Mouse (Mus musculus): Measurements from ENCODE around the gene Usp49. TPM values are rescaled to one million over a fixed set of nuclear protein-coding genes. Genes with fewer than 3 reads are reported as not detected.
A peak's percentile ranks its signal among the peaks of the same experiment; 100 is the strongest.
"Not testable (repeated sequence)": the region's sequence is repeated elsewhere in the genome, so short reads cannot be mapped to it uniquely, and the experiment has no call there.

The Usp49 gene
- polyA plus RNA-seq, 1 experiment from 2014 or later: 3.3 TPM

GRCm38 (mm10) chr17:47611661-47611982 lies 18.9 kb upstream of the Usp49 start:
- 0% methylated on average over 13 of the region's 13 CpGs for WGBS
- H3K27ac ChIP-seq (replicated peaks): peak overlapping the region; percentile 43
- H3K9me3 ChIP-seq: no peaks in the 10 kb centered on the region
- H3K9ac ChIP-seq: peak overlapping the region; percentile 92
- peak overlapping the region; percentile 87 for H3K4me3 ChIP-seq
- no peak for ATAC-seq (ENCODE audit: extremely low read depth, insufficient number of reproducible peaks, low FRiP score, low TSS enrichment)
- peaks cover 65% of the 10 kb centered on the region for H3K36me3 ChIP-seq
- peaks cover 29% of the 10 kb centered on the region for H3K4me1 ChIP-seq
- peak overlapping the region; percentile 92 for H3K4me2 ChIP-seq
- H3K27me3 ChIP-seq (replicated peaks): no peaks in the 10 kb centered on the region

GRCm38 (mm10) chr17:47614018-47614417 lies 16.5 kb upstream of the Usp49 start:
- H3K4me2 ChIP-seq: no peak overlapping the region
- peaks cover 65% of the 10 kb centered on the region for H3K36me3 ChIP-seq
- H3K27ac ChIP-seq (replicated peaks): no peak overlapping the region
- no peaks in the 10 kb centered on the region for H3K27me3 ChIP-seq (replicated peaks)
- no peak for ATAC-seq (ENCODE audit: extremely low read depth, insufficient number of reproducible peaks, low FRiP score, low TSS enrichment)
- 89% methylated on average over 1 of the region's 1 CpGs for WGBS
- peaks cover 29% of the 10 kb centered on the region for H3K4me1 ChIP-seq
- H3K9me3 ChIP-seq: no peaks in the 10 kb centered on the region
- no peak overlapping the region for H3K9ac ChIP-seq
- no peak overlapping the region for H3K4me3 ChIP-seq

- H3K4me2 ChIP-seq: no peak overlapping the region
- peaks cover 81% of the 10 kb centered on the region for H3K36me3 ChIP-seq
- no peak overlapping the region for H3K27ac ChIP-seq (replicated peaks)
- peaks cover 16% of the 10 kb centered on the region for H3K4me1 ChIP-seq
- ATAC-seq (ENCODE audit: extremely low read depth, insufficient number of reproducible peaks, low FRiP score, low TSS enrichment): no peak
- WGBS: 92% methylated on average over 8 of the region's 8 CpGs
- H3K9ac ChIP-seq: no peak overlapping the region
- no peaks in the 10 kb centered on the region for H3K9me3 ChIP-seq
- H3K27me3 ChIP-seq (replicated peaks): no peaks in the 10 kb centered on the region
- no peak overlapping the region for H3K4me3 ChIP-seq
Measured at GRCm38 (mm10) chr17:47616119-47616518, 14.4 kb upstream of the Usp49 start.

GRCm38 (mm10) chr17:47616652-47617051 lies 13.8 kb upstream of the Usp49 start:
- no peak overlapping the region for H3K4me3 ChIP-seq
- H3K36me3 ChIP-seq: peaks cover 87% of the 10 kb centered on the region
- 90% methylated on average over 4 of the region's 4 CpGs for WGBS
- no peak overlapping the region for H3K9ac ChIP-seq
- peaks cover 16% of the 10 kb centered on the region for H3K4me1 ChIP-seq
- no peak overlapping the region for H3K4me2 ChIP-seq
- H3K27ac ChIP-seq (replicated peaks): no peak overlapping the region
- H3K9me3 ChIP-seq: no peaks in the 10 kb centered on the region
- ATAC-seq (ENCODE audit: extremely low read depth, insufficient number of reproducible peaks, low FRiP score, low TSS enrichment): no peak
- no peaks in the 10 kb centered on the region for H3K27me3 ChIP-seq (replicated peaks)

- H3K4me1 ChIP-seq: peaks cover 7% of the 10 kb centered on the region
- no peak overlapping the region for H3K4me2 ChIP-seq
- no peaks in the 10 kb centered on the region for H3K27me3 ChIP-seq (replicated peaks)
- ATAC-seq (ENCODE audit: extremely low read depth, insufficient number of reproducible peaks, low FRiP score, low TSS enrichment): no peak
- no peak overlapping the region for H3K9ac ChIP-seq
- no peaks in the 10 kb centered on the region for H3K9me3 ChIP-seq
- no peak overlapping the region for H3K4me3 ChIP-seq
- no peak overlapping the region for H3K27ac ChIP-seq (replicated peaks)
- 76% methylated on average over 9 of the region's 9 CpGs for WGBS
- peaks cover 96% of the 10 kb centered on the region for H3K36me3 ChIP-seq
Measured at GRCm38 (mm10) chr17:47617605-47618307, 12.7 kb upstream of the Usp49 start.

GRCm38 (mm10) chr17:47618556-47619311 lies 11.8 kb upstream of the Usp49 start:
- ATAC-seq (ENCODE audit: extremely low read depth, insufficient number of reproducible peaks, low FRiP score, low TSS enrichment): no peak
- Histone ChIP-seq H3K4me3 (no peak overlapping the region), H3K36me3 (peaks cover 96% of the 10 kb centered on the region), H3K27me3 (replicated peaks) (no peaks in the 10 kb centered on the region), H3K9me3 (no peaks in the 10 kb centered on the region), H3K9ac (no peak overlapping the region), H3K27ac (replicated peaks) (no peak overlapping the region), H3K4me2 (no peak overlapping the region), H3K4me1 (no peaks in the 10 kb centered on the region)
- 87% methylated on average over 13 of the region's 13 CpGs for WGBS

- no peaks in the 10 kb centered on the region for H3K9me3 ChIP-seq
- no peak overlapping the region for H3K4me2 ChIP-seq
- no peak for ATAC-seq (ENCODE audit: extremely low read depth, insufficient number of reproducible peaks, low FRiP score, low TSS enrichment)
- H3K4me1 ChIP-seq: peaks cover 4% of the 10 kb centered on the region
- no peak overlapping the region for H3K4me3 ChIP-seq
- H3K27me3 ChIP-seq (replicated peaks): no peaks in the 10 kb centered on the region
- no peak overlapping the region for H3K27ac ChIP-seq (replicated peaks)
- no peak overlapping the region for H3K9ac ChIP-seq
- peaks cover 88% of the 10 kb centered on the region for H3K36me3 ChIP-seq
- 93% methylated on average over 14 of the region's 14 CpGs for WGBS
Measured at GRCm38 (mm10) chr17:47622912-47623554, 7.5 kb upstream of the Usp49 start.

GRCm38 (mm10) chr17:47624572-47624971 lies 5.9 kb upstream of the Usp49 start:
- H3K9me3 ChIP-seq; H3K9ac ChIP-seq; H3K27ac ChIP-seq (replicated peaks); ATAC-seq (ENCODE audit: extremely low read depth, insufficient number of reproducible peaks, low FRiP score, low TSS enrichment); H3K4me2 ChIP-seq; H3K27me3 ChIP-seq (replicated peaks); H3K4me3 ChIP-seq: not testable (repeated sequence)
- Histone ChIP-seq H3K36me3 (peaks cover 74% of the 10 kb centered on the region), H3K4me1 (peaks cover 11% of the 10 kb centered on the region)
- 89% methylated on average over 5 of the region's 5 CpGs for WGBS

- no peak overlapping the region for H3K9ac ChIP-seq
- no peak overlapping the region for H3K27ac ChIP-seq (replicated peaks)
- H3K27me3 ChIP-seq (replicated peaks): no peaks in the 10 kb centered on the region
- no peak overlapping the region for H3K4me3 ChIP-seq
- WGBS: 91% methylated on average over 2 of the region's 2 CpGs
- ATAC-seq (ENCODE audit: extremely low read depth, insufficient number of reproducible peaks, low FRiP score, low TSS enrichment): no peak
- no peaks in the 10 kb centered on the region for H3K9me3 ChIP-seq
- H3K4me1 ChIP-seq: peaks cover 11% of the 10 kb centered on the region
- peaks cover 69% of the 10 kb centered on the region for H3K36me3 ChIP-seq
- H3K4me2 ChIP-seq: no peak overlapping the region
Measured at GRCm38 (mm10) chr17:47625088-47625487, 5.4 kb upstream of the Usp49 start.

GRCm38 (mm10) chr17:47626031-47626430 lies 4.5 kb upstream of the Usp49 start:
- 84% methylated on average over 5 of the region's 5 CpGs for WGBS
- peaks cover 60% of the 10 kb centered on the region for H3K36me3 ChIP-seq
- H3K4me1 ChIP-seq: peaks cover 20% of the 10 kb centered on the region
- H3K27ac ChIP-seq (replicated peaks): no peak overlapping the region
- no peak overlapping the region for H3K4me2 ChIP-seq
- no peak overlapping the region for H3K4me3 ChIP-seq
- H3K9me3 ChIP-seq: no peaks in the 10 kb centered on the region
- no peak overlapping the region for H3K9ac ChIP-seq
- no peaks in the 10 kb centered on the region for H3K27me3 ChIP-seq (replicated peaks)
- ATAC-seq (ENCODE audit: extremely low read depth, insufficient number of reproducible peaks, low FRiP score, low TSS enrichment): no peak

GRCm38 (mm10) chr17:47627791-47628190 lies 2.7 kb upstream of the Usp49 start:
- Histone ChIP-seq H3K9me3 (no peaks in the 10 kb centered on the region), H3K36me3 (peaks cover 43% of the 10 kb centered on the region), H3K4me1 (peaks cover 34% of the 10 kb centered on the region), H3K4me2 (peak overlapping the region; percentile 96), H3K27me3 (replicated peaks) (no peaks in the 10 kb centered on the region), H3K4me3 (no peak overlapping the region), H3K27ac (replicated peaks) (0 out of 2 replicates have a peak overlapping the region, but pooled peaks have one; percentile 94), H3K9ac (peak overlapping the region; percentile 92)
- WGBS: 73% methylated on average over 2 of the region's 2 CpGs
- no peak for ATAC-seq (ENCODE audit: extremely low read depth, insufficient number of reproducible peaks, low FRiP score, low TSS enrichment)
